ENCODE assay signal across 11 mouse cellular contexts in genomic region chr2:29968638-29969037, GRCm38 (mm10). TPM values are rescaled to one million over a fixed set of nuclear protein-coding genes. Genes with fewer than 3 reads are reported as not detected.
DNase-seq lines count a peak whose midpoint lies in the region; ATAC-seq and TF ChIP-seq lines count a peak whose summit lies in the region.
"Had no signal": no experiment of that assay in that cellular context is flagged by ENCODE, and none has a peak within 500 bp of the region (broad histone marks: within the 10 kb centered on the region; RNA-seq: fewer than 3 reads in every experiment).

No protein-coding gene starts in this region.

- H3K27ac ChIP-seq in forebrain, embryonic 15.5 days (replicated peaks) = no peak overlapping the region
- H3K27ac ChIP-seq in forebrain, embryonic 10.5 days = no peak overlapping the region
- H3K27ac ChIP-seq in kidney, embryonic 16.5 days (ENCODE audit: low read length) = no peak overlapping the region
- H3K27ac ChIP-seq: lung, embryonic 15.5 days had no signal

- no peaks in the 10 kb centered on the region for H3K9me3 ChIP-seq in forebrain, embryonic 15.5 days
- H3K9me3 ChIP-seq in forebrain, embryonic 10.5 days = no peaks in the 10 kb centered on the region
- H3K9me3 ChIP-seq in kidney, embryonic 16.5 days (ENCODE audit: low read length) = no peaks in the 10 kb centered on the region
- H3K9me3 ChIP-seq: lung, embryonic 15.5 days had no signal

- peaks cover 9% of the 10 kb centered on the region for H3K36me3 ChIP-seq in forebrain, embryonic 15.5 days
- H3K36me3 ChIP-seq in forebrain, embryonic 10.5 days (replicated peaks) = peaks cover 38% of the 10 kb centered on the region
- peaks cover 10% of the 10 kb centered on the region for H3K36me3 ChIP-seq in kidney, embryonic 16.5 days (ENCODE audit: insufficient read depth, low read length)
- H3K36me3 ChIP-seq in C2C12 (ENCODE audit: control insufficient read depth, insufficient read depth) = peaks cover 40% of the 10 kb centered on the region

- H3K4me1 ChIP-seq in forebrain, embryonic 15.5 days = peaks cover 80% of the 10 kb centered on the region
- peaks cover 46% of the 10 kb centered on the region for H3K4me1 ChIP-seq in forebrain, embryonic 10.5 days
- peaks cover 46% of the 10 kb centered on the region for H3K4me1 ChIP-seq in kidney, embryonic 16.5 days (ENCODE audit: insufficient read depth, low read length)

- H3K27me3 ChIP-seq in forebrain, embryonic 15.5 days = no peaks in the 10 kb centered on the region
- no peaks in the 10 kb centered on the region for H3K27me3 ChIP-seq in forebrain, embryonic 10.5 days (ENCODE audit: poor library complexity, severe bottlenecking)
- H3K27me3 ChIP-seq in kidney, embryonic 16.5 days (ENCODE audit: insufficient read depth, low read length) = no peaks in the 10 kb centered on the region
- no peaks in the 10 kb centered on the region for H3K27me3 ChIP-seq in C2C12 (ENCODE audit: control insufficient read depth, insufficient read depth, insufficient read length)
- H3K27me3 ChIP-seq: lung, embryonic 15.5 days had no signal

- peaks cover 77% of the 10 kb centered on the region for H3K79me3 ChIP-seq in C2C12 (ENCODE audit: low read depth)

- no peak overlapping the region for H3K9ac ChIP-seq in forebrain, embryonic 15.5 days (replicated peaks)
- no peak overlapping the region for H3K9ac ChIP-seq in kidney, embryonic 16.5 days (replicated peaks; ENCODE audit: low read length)
- H3K9ac ChIP-seq: lung, embryonic 15.5 days had no signal

- ATAC-seq in forebrain, embryonic 15.5 days (replicated peaks) = no peak
- no peak for ATAC-seq in kidney, embryonic 16.5 days (ENCODE audit: low FRiP score, low TSS enrichment)

- H3K4me2 ChIP-seq in forebrain, embryonic 15.5 days (replicated peaks) = 0 out of 2 replicates have a peak overlapping the region, but pooled peaks have one; percentile 6
- H3K4me2 ChIP-seq in kidney, embryonic 16.5 days (replicated peaks; ENCODE audit: low read depth, low read length) = no peak overlapping the region
- H3K4me2 ChIP-seq: lung, embryonic 15.5 days had no signal

- TF ChIP-seq CTCF in C2C12 (IDR thresholded peaks at IDR 0.05; ENCODE audit: control insufficient read depth, insufficient read depth, insufficient read length) = no peak

- no peak overlapping the region for H3K4me3 ChIP-seq in forebrain, embryonic 15.5 days
- no peak overlapping the region for H3K4me3 ChIP-seq in forebrain, embryonic 10.5 days
- no peak overlapping the region for H3K4me3 ChIP-seq in kidney, embryonic 16.5 days (ENCODE audit: low read length)
- H3K4me3 ChIP-seq in C2C12 (ENCODE audit: insufficient read depth, poor library complexity, severe bottlenecking) = no peak overlapping the region

- DNase-seq in forebrain, embryonic 10.5 days (ENCODE audit: extremely low spot score, low spot score) = no peak
- DNase-seq in kidney, adult 8-10 months = peak; percentile 50 to 69
- peak; percentile 40 to 56 for DNase-seq in kidney, postnatal 25 days
- no peak for DNase-seq in T-cell, adult 2 months (ENCODE audit: low spot score)
- no peak for DNase-seq in layer of hippocampus, adult 18-20 months (ENCODE audit: low spot score in 2 of 2)
- DNase-seq: embryo, embryonic 11 days; right cerebral cortex, postnatal 25 days had no signal

- peaks cover 82% of the 10 kb centered on the region for H3K79me2 ChIP-seq in C2C12 (ENCODE audit: control insufficient read depth, insufficient read depth)

- 82% methylated on average over 5 of the region's 5 CpGs for WGBS in forebrain, embryonic 15.5 days
- 83% methylated on average over 5 of the region's 5 CpGs for WGBS in forebrain, embryonic 10.5 days
- WGBS in kidney, embryonic 16.5 days = 67% methylated on average over 5 of the region's 5 CpGs

- H3ac ChIP-seq in C2C12 (ENCODE audit: control insufficient read depth, insufficient read length, low read depth) = no peak overlapping the region

TF ChIP-seq in C2C12, 6 proteins besides CTCF, POLR2A, EP300 and RAD21:
- TF ChIP-seq CEBPB (IDR thresholded peaks at IDR 0.05; ENCODE audit: low read depth) = peak; percentile 27
- no peak for TF ChIP-seq FOSL1 (IDR thresholded peaks at IDR 0.05; ENCODE audit: insufficient read depth, low read length, poor library complexity, severe bottlenecking)
- no peak for TF ChIP-seq MAX (IDR thresholded peaks at IDR 0.05)
- TF ChIP-seq USF1 (IDR thresholded peaks at IDR 0.05; ENCODE audit: low read depth) = no peak
- TF ChIP-seq MYOG (IDR thresholded peaks at IDR 0.05; ENCODE audit: control insufficient read depth, extremely low read depth, insufficient read length) = no peak

RNA-seq across cellular contexts. Expression of gene Sptan1, which starts 3.3 kb away (rescaled TPM):
- 224 and 227 TPM in 2 replicates for polyA plus RNA-seq in forebrain, embryonic 15.5 days (2015; fragmentation: Nextera tagmentation; extraction: Ambion mirVana)
- polyA plus RNA-seq in forebrain, embryonic 10.5 days (2016; fragmentation: Nextera tagmentation; extraction: Ambion mirVana) = 85.9 and 90.3 TPM in 2 replicates
- 102 and 109 TPM in 2 replicates for polyA plus RNA-seq in kidney, embryonic 16.5 days (2015; fragmentation: Nextera tagmentation; extraction: Ambion mirVana)
- 93.4 TPM for polyA plus RNA-seq in C2C12 (2012; fragmentation: generic; extraction: Trizol)
- 100 to 1,000 TPM; 815 TPM for total RNA-seq in layer of hippocampus, adult 18-20 months (2021)

RNA-seq across cellular contexts. Expression of gene Gle1, which starts 33.4 kb away (rescaled TPM):
- polyA plus RNA-seq in forebrain, embryonic 15.5 days (2015; fragmentation: Nextera tagmentation; extraction: Ambion mirVana) = 92.6 and 95.7 TPM in 2 replicates
- 74.9 and 77.4 TPM in 2 replicates for polyA plus RNA-seq in forebrain, embryonic 10.5 days (2016; fragmentation: Nextera tagmentation; extraction: Ambion mirVana)
- polyA plus RNA-seq in kidney, embryonic 16.5 days (2015; fragmentation: Nextera tagmentation; extraction: Ambion mirVana) = 63.9 and 67.6 TPM in 2 replicates
- polyA plus RNA-seq in C2C12 (2012; fragmentation: generic; extraction: Trizol) = 30.2 TPM
- total RNA-seq in layer of hippocampus, adult 18-20 months (2021) = 10 to 100 TPM; 43.2 to 44.4 TPM

Comparison
In these comparisons a context has a peak if more than half of its experiments do, and no peak if none do; other contexts are left out.
1. DNase-seq: peak in kidney, adult 8-10 months (2 of 2) and kidney, postnatal 25 days (2 of 2); none in forebrain, embryonic 10.5 days (single experiment), T-cell, adult 2 months (single experiment) and layer of hippocampus, adult 18-20 months (0 of 2).